Mouse (Mus musculus): Measurements from ENCODE around the gene Endov.
A peak's percentile ranks its signal among the peaks of the same experiment; 100 is the strongest.

Gene Endov

DNA sequence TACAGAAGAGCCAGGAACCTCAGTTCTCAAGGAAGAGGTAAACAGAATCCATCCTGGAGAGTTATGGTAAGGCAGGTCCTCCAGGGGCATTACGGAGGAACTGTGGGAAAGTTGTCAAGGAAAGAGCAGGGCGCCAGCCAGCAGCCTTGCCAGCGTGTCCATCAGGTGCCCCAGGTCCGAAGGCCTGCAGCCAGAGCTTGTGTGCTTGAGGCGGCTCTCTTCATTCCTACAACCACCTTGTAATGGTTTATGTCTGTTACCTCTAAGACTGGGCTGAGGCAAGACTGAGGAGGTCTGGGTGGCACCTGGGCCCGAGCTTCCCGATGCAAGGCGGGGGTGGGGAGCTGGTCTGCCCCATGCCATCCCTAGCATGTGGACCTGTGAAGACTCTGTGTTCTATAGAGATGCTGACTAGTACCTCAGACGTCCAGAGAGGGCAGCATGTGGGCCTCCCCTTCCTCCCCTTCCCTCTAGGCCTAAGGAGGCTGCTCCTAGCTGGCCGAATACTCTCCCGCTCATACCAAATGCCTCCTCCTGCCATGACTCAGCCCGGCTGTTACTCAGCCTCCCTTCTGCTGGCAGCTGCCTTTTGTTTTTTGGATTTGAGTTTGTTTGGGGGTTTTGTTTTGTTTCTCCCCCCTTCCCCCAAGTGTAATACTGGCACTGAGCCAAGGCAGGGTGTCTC lies 25.7 kb downstream of the Endov start:
- DNase-seq (ENCODE audit: low spot score in 2 of 2): no peak

DNA sequence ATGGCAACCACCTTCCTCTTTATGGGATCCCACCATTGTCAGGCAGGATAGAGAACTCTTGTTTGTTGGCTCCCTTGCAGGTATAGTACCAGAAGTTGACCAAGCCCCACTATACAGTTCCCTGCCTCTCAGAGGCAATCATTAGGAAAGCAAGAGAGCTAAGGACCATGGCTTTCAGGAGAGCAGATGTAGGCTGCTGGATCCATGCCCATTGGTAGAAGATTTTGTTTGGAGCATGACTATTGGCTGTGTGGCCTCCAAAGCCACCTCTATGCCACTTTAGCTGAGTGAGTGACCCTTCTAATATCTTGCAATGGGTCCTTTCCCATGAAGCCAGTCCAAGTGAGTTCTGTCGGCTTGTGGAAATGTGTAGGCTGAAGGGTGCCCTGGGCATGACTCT lies 28.2 kb downstream of the Endov start:
- DNase-seq (ENCODE audit: low spot score in 2 of 2): no peak

DNA sequence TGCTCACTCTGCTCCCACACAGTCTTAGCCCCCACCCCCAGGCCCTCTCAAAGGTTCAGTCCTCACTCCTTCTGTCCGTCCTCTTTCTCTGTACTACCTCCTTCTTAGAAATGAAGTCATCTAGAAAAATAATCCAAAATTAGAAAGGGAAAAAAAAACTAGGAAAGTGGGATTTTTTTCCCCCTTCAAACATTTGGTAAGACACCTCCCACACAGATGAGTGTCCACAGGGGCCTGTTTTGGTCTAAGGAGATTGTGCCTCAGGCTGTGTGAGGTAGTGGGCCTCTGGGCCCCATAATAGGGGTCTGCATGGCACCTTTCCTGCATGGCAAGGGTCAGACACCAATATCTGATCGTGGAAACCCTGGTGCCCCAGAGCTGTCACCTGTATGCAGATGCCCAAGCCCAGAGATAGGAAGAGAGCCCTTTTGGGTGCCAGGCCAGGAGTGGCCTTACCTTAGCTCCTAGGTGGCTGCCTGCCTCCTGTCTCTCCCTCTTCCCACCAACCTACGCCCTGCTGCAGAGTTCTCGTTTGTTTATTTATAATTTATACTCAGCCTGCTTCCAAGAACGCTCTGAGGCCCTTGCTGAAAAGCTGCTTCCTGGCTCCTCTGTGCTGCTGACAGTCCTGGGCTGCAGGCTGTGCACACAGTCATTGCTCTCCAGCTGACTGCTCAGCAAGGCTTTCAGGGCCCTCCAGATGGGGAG lies 29.0 kb downstream of the Endov start:
- DNase-seq (ENCODE audit: low spot score in 2 of 2): no peak

DNA sequence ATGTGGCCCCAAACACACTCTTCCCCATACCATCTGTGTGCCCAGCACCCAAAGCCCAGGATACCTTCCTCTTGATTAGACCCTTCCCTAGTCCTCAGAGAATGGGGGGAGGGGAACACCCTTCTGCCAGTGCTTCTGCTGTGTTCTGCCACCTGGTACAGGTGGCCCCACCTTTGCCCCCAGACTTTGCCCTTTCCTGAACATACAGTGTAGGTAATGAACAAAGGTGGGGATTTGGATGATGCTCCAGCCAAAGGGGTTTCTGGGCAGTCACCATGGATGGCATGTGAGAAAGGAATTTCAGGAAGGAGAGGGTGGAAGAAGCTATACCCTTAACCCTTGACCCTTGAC lies 29.5 kb downstream of the Endov start:
- no peak for DNase-seq (ENCODE audit: low spot score in 2 of 2)

DNA sequence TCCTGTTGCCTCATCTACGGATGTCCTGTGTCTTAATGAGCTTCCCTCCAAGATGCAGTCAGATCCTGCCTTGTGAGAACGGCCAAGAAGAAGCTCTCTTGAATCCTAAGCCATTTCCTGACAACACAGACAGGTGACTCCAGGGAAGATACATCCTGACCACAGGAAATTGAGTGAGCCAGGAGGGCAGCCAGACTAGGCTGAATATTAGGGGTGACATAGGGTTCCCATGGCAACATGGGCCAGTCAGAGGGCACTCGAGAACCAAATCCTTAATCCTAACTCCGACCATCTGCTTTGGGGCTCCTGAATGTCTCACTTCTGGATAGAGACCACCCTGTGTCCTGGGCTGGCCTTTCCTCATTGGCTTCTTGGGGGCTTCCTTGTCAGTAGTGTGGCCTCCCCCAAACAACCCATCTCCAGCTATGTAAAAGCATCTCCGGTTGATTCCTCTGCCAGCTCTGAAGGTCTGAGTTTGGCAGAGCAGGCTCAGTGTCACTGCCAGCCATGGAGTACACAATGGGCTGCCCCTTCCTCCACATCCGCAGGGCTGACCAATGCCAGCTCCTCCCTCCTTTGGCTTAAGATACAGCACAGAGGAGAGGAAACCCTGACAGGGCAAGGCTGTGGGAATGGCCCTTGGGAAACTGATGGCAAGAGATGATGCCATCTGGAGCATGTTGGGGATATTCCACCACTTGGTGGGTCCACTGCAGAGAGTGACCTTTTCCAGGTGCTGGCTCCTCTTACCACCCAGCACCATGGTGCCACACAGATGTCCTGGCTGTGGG lies 31.0 kb downstream of the Endov start:
- DNase-seq (ENCODE audit: low spot score in 2 of 2): no peak

DNA sequence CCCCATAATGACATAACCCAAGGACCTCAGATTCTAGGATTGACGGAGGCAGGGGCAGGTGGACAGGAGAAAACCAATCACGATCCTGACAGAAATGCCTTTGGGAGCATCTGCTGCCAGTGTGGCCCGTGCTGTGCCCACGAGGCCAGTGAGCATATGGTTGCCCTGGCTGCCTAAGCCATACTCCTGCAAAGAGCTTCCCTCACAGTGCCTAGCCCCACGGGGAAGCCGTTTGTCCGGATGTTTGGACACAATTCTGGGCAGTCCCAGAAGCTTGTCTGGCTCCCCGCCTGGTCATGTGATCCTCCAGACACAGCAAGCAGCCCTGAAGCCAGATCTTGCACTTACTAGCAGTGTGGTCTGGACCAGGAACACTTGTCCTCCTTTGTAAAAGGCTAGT lies 31.6 kb downstream of the Endov start:
- DNase-seq (ENCODE audit: low spot score in 2 of 2): no peak

DNA sequence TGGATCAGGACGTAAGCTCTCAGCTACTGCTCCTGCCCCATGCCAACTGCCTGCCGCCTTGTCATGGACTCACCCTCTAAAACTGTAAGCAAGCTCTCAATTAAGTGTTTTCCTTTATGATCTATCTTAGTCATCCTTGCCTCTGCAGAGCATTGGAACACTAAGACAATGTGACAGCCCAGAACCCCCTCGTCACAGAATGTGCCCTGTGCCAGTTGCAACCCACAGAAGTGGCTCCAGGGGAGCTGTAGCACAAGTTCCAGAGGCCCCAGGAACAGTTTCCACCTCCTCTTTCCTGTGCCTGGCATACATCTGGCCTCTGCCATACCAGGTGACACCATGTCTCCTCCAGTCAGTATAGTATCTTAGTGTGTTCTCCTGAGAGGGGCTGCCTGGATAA lies 32.2 kb downstream of the Endov start:
- no peak for DNase-seq (ENCODE audit: low spot score in 2 of 2)

DNA sequence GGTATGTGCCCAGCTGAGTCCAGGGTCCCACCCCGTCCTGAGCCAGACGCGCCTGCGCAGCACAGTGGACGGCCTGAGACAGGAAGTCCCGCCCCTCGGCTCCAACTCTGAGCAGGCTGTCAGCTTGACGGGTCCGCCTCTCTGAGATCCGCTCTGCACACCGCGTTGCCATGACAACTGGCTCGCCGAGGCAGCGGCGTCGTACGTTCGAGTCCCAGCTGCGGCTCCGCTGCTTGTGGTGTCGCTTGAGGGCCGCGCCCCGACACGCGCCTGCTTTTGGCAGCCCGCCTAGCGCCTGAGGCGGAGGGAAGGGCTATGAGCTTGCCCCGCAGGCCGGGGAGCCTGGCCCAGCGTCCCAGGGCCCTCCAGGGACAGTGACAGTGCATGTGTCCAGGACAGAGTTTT lies 33.4 kb downstream of the Endov start:
- peak in 1 of 2 experiments; percentile 67 for DNase-seq (ENCODE audit: low spot score in 2 of 2)

DNA sequence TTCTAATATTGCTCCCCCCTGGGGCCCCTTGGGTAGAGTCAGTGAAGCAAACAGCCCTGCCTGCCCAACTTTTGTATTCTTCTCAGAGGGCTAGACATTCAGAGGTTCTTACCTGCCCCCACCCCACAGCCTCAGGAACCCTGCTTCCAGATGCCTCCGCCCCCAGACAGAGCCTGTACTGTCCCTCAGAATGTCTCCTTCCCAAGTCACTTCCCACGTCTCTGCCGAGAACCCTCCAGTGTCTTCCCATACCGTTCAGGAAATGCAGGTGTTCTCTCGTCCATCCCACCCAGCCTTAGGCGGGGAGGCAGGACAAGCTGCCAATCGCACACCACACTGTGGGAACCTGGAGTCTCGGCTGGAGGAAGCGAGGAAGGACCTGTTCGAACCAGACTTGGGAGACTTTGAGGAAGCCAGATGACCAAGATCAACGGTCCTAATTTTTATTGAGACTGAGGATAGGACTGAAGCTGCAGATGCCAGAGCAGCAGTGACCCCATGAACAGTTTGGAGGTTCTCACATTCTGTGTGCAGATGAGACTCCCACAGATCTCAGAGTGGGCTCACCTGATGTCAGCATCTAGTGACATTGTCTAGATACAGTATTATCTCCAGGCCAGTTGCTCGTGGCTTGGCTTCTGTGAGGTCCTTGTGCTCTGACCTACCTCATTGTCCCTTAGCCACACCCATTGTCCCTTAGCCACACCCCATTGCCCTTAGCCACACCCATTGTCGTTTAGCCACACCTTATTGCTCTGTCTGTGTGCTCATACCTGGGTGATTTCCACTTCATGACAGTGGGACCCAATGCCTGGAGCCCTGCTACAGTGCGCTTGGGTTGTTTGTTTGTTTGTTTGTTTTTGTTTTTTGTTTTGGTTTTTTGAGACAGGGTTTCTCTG lies 35.2 kb downstream of the Endov start:
- DNase-seq (ENCODE audit: low spot score in 2 of 2): no peak

DNA sequence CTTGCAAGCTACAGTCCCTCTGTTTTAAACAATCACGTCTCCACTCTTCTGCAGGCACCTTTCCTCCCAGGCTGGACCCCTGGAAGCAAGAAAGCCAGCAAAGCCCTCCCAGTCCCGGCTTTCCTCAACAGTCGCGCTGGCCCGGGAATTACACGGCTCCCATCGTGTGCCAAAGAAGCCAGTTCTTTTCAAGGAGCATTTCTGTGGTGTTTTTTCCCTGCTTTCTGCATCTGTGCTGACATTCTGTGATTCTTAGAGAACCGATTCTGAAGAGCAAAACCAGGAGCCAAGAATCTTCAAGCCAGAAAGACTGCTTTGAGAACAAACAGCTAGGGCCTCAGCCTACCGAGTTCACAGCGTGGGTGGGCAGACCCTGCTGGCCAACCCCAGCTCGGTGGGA lies 37.8 kb downstream of the Endov start:
- no peak for DNase-seq (ENCODE audit: low spot score in 2 of 2)

DNA sequence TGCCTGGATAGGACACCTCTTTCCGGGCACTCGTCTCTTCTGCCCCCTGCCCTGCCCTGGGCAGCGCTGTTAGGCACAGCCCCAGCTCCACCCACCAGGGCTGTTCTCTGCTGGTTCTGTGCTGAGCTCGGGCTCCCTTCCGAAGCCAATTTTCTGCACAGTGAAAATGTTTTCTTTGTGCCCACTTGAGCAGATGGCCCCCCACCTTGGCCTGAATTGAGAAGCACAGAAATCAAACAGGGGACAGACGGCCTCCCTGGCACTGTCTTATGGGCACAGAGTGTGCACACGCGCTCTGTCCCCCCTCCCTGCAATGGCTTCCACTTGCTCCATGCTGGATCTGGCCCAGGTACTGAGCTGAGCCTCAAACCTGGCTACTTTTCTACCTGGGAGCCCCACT lies 41.3 kb downstream of the Endov start:
- no peak for DNase-seq (ENCODE audit: low spot score in 2 of 2)

DNA sequence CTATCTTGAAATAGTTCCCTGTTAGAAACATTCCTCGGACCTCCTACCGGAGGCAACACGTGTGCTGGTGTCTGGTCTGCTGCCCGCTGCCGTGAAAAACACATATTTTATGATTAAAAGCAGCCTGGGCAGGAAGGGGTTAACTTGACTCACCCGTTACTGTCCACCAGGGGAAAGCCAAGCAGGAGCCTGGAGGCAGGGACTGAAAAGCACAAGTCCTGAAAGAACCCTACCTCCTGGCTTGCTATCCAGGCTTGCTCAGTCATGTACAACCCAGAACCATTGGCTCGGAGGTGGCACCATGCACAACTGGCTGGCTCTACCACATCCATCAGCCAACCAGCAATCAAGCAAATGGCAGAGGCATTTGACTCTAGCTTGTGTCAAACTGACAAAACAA lies 42.6 kb downstream of the Endov start:
- no peak for DNase-seq (ENCODE audit: low spot score in 2 of 2)

DNA sequence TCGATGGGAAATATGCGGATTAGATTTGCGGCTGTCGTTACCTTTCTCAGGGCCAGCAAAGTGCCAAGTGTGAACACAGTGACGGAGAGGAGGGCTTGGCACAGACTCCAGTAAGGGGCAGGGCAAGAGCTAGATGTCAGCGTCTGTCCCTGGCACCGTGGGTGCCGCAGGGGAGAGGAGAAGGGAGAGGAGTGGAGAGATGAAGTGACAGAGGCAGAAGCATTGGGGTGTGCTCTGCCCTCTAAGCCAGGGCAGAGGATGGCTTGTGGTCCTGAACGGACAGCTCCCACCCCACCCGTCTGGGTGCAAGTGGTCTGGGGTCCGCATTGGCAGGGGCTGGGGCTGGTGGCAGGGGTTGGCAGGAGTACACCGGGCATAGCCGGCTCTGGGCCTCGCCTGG lies 48.8 kb downstream of the Endov start:
- no peak for DNase-seq (ENCODE audit: low spot score in 2 of 2)

DNA sequence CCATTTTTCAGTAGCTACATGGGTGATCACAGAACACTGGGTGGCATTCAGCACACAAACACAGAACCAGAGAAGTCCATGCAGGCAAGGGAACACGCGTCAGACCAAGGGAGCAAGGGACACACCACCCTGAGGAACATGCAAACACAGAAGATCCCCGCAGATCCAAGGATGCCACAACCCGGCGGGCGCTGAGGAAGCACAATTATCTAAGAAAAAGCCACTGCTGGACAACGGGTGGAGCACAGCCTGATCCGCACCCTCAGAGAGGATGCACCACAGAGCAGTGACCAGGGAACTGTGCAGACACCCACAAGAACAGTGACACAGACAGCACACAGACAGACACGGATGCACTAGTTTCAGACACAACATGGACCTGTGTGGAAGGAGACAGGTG lies 49.4 kb downstream of the Endov start:
- DNase-seq (ENCODE audit: low spot score in 2 of 2): no peak

DNA sequence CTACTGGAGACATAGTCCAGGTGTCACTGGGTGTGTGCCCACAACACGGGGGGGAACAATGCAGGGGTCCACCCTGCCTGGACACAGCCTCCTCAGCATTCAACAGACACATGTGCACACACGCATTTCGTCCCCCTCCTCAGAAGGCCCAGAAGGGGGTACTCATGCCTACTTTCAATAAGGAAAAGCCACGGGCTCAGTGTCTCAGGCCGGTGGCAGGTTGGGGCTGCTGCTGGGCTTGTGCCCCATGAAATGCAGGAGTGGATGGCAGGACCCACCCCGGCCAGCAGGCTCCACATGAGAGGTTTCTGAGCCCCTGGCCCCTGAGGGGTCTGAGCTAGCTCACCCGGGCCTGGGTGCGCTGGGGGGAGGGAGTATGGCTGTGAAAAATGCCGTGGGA lies 49.9 kb downstream of the Endov start:
- no peak for DNase-seq (ENCODE audit: low spot score in 2 of 2)

DNA sequence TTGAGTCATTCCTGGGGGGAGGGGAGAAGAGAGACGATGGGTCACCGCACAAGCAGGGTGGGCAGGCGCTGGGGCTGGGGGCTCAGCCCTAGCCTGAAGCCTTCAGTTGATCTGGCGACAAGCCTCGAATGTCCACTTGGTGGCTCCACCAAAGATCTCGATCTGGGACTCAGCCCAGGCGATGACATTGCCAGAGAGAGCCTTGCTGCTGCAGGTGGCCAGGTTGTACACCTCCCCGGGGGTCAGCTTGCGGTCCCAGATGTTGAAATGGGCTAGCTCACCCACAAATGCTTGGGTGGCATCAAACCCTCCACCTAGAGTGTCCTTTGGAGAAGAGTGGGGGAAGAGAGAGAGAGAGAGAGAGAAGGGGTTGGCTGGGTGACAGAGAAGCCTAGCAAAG lies 51.2 kb downstream of the Endov start:
- no peak for DNase-seq (ENCODE audit: low spot score in 2 of 2)

DNA sequence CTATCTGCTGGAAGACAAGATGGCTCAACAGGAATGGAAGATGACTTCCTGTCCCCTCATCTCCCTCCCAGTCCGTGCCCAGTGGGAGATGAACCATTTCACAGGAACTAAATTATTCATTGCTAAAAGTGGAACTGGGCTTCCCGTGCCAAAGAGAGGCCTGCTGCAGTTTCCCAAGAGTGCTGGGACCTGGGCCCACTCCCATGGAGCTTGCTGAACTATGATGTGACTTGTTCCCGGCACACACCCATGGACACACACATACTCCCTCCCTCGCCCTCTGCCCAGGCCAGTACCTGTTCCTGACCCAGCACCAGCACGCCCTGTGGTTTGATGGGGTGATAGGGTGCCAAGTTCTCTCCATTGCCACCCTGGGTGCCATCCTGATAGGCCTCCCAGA lies 51.7 kb downstream of the Endov start:
- no peak for DNase-seq (ENCODE audit: low spot score in 2 of 2)

DNA sequence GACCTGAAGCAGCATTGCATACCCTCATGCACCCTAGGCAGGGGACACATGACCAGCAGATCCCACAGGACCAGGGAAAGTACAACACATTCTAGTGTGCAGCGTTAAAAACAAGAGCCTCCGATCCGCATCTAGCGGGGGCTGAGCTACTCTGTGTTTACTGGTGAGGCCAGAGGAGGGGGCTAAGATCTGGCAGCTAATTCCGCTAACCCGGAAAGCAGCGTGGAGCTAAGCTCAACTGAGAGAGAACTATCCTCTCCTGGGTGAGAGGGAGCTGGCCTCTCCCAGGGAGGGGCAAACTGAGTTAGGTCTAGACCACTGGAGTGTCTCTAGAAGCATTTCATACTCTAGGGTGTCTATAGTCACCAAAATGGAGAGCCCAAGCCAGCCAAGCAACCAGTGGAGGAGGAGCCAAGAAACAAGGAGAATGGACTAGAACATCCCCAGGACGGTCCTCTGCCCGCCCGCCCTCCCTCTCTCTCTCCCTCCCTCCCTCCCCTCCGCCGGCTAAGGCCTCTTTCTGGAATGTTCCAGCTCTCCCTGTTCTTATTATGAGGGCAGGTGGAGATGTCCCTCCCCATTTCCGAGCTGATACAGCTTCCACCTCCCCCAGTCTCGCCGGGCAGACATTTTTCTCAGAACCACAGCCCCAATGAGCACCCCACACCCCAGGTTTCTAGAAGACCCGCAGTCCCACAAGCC lies 52.8 kb downstream of the Endov start:
- DNase-seq (ENCODE audit: low spot score in 2 of 2): no peak

DNA sequence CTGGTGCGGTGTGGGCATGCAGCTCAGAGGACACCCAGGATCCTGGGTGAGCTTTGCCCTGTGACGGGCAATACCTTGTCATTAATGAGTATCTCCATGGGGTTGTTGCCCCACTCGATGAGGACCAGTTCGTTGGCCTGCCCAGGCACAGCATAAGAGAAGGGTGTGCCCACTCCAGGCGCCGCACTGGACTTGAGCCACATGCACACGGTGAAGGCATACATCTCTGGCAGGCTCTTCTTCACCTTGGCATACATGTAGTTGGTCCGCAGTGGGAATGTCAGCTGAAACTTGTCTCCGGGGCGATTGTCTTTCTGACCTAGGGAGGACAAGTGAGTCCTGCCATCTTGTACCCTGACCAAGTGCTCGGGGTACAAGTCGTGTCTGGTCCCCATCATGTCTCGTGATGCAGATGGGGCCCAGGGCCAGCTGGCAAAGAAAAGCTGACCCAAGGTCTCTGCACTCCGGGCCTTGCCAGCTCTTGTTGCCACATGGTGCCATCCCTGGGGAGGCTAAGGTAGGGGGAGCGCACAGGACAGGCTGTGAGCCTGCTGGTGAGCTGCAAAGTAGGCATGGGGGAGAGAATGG lies 53.5 kb downstream of the Endov start:
- DNase-seq (ENCODE audit: low spot score in 2 of 2): no peak

DNA sequence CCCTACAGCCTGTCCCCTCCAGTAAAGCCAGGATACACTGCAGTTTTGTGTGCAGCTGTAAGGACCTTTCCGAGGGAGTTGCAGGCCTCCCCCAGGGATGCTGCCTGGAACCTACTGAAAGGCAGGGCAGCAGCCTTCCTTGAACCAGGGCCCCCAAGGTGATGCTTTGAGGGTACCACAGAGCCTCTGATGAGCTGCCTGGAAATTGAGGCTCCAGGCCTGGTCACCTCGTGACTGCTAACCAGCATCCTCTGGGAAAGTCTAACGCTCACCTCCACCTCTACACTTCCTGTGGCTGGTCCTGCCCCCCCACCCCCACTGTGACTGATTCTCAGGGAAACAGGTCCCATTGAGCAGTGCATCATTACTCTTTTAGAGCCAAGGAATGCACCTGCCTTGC lies 54.1 kb downstream of the Endov start:
- no peak for DNase-seq (ENCODE audit: low spot score in 2 of 2)
